Mouse (Mus musculus) layer of hippocampus, postnatal 14 days (tissue): ENCODE results near the gene Tmem243. TPM values are rescaled to one million over a fixed set of nuclear protein-coding genes. Genes with fewer than 3 reads are reported as not detected.

Experiments used
- DNase-seq, 2 experiments: peaks; one replicate each; pipeline ENCODE4 v3.0.0; 2021 to 2022; ENCODE audit warnings: low spot score in 2 of 2, mixed read lengths in 1 of 2
- total RNA-seq, 2 experiments: library from RNA; stranded (reverse); gene quantifications; 2 replicates each; pipeline ENCODE4 v1.2.3; 2021

The Tmem243 gene
- total RNA-seq, 2 experiments from 2014 or later: 7.4 to 7.8 TPM

DNA sequence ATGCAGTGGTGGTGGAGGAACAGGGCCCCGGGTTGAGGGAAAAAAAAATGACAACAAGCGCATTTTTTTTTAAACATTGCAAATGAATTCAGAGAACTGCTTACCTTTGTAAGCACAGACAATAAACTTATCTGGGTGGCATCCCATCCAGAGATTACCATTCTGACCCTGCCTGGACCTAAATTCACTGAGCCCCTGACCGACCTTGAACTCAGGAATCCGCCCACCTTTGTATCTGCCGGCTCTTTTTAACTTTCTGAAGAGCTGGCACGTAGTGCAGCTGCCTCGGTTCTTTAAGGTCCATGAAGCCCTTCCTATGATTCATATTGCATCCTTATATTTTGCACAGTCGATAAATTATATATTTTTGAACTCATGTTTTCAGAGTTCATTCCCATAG lies 65.9 kb downstream of the Tmem243 start:
- DNase-seq: no peak

GRCm38 (mm10) chr5:9169328-9170005 lies 69.0 kb downstream of the Tmem243 start:
- DNase-seq: peak in 1 of 2 experiments; percentile 43

DNA sequence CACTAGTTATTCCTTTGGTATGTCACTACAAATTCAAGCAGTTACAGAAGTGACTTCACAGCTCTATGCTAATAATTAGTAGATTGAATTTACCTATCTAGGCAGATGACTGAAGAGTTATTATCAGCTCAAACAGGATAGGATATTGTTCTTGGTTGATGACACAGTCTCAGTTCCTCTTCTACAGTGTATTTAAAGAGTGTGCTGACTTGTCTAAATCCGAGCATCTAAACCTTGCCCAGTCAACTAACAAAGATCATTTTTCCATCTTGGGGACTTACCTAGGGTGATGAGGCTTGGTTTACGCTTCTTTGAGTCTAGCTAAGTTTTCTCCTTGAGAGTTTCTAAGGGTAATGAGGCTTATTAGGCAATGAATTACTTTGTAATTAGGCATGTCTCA lies 72.8 kb downstream of the Tmem243 start:
- no peak for DNase-seq

GRCm38 (mm10) chr5:9186467-9186866 lies 86.0 kb downstream of the Tmem243 start:
- DNase-seq: no peak

Other genes starting within 250 kb of the Tmem243 start
- gene Abcb4, start 207.0 kb upstream of the Tmem243 start, total RNA-seq: 1 to 10 TPM; 4.2 to 5.5 TPM
- 10 to 100 TPM; 25.0 to 29.1 TPM for gene Crot, start 103.3 kb upstream of the Tmem243 start, total RNA-seq
- gene Dmtf1, start 61.1 kb downstream of the Tmem243 start, total RNA-seq: 10 to 100 TPM; 49.9 to 53.1 TPM
- gene 9330182L06Rik, start 165.4 kb downstream of the Tmem243 start, total RNA-seq: 10 to 100 TPM; 25.0 to 27.6 TPM